Mouse (Mus musculus): ENCODE measurements around the gene Abca5. TPM values are rescaled to one million over a fixed set of nuclear protein-coding genes. Genes with fewer than 3 reads are reported as not detected.

Abca5 gene
- total RNA-seq, 1 experiment: 4.0 TPM

- no peaks in the 10 kb centered on the region for H3K4me1 ChIP-seq (ENCODE audit: control insufficient read depth in 2 of 2, insufficient read depth in 2 of 2, low read length in 2 of 2, poor library complexity in 1 of 2)
- no peak for DNase-seq (ENCODE audit: low read depth, low spot score)
- no peak for TF ChIP-seq CHD2 (IDR thresholded peaks at IDR 0.05; ENCODE audit: low read depth, low read length)
- no peak overlapping the region for H3K4me3 ChIP-seq (ENCODE audit: insufficient read depth in 1 of 2, low read depth in 1 of 2, low read length in 2 of 2, poor library complexity in 1 of 2, severe bottlenecking in 1 of 2)
- no peaks in the 10 kb centered on the region for H3K9me3 ChIP-seq (ENCODE audit: control insufficient read depth, insufficient read depth, low read depth, low read length)
- H3K36me3 ChIP-seq (ENCODE audit: control insufficient read depth, insufficient read depth, low read length, poor library complexity, severe bottlenecking): no peaks in the 10 kb centered on the region
- no peak overlapping the region for H3K9ac ChIP-seq (ENCODE audit: insufficient read depth, low read depth, low read length, poor library complexity, severe bottlenecking)
- H3K27ac ChIP-seq (ENCODE audit: insufficient read depth, low read depth, low read length, poor library complexity, severe bottlenecking): no peak overlapping the region
- in situ Hi-C loops (cut with MboI; ENCODE audit: low sequenced_read_pairs in 2 of 2, unreplicated experiment in 2 of 2): no loop called here
These were observed 7.4 kb downstream of the Abca5 start for GRCm38 (mm10) chr11:110330093-110330492.

GRCm38 (mm10) chr11:110322266-110322665 is 15.2 kb downstream of the Abca5 start:
- Histone ChIP-seq H3K9ac (ENCODE audit: insufficient read depth, low read depth, low read length, poor library complexity, severe bottlenecking) (no peak overlapping the region), H3K9me3 (ENCODE audit: control insufficient read depth, insufficient read depth, low read depth, low read length) (no peaks in the 10 kb centered on the region), H3K4me1 (ENCODE audit: control insufficient read depth in 2 of 2, insufficient read depth in 2 of 2, low read length in 2 of 2, poor library complexity in 1 of 2) (no peaks in the 10 kb centered on the region), H3K4me3 (ENCODE audit: insufficient read depth in 1 of 2, low read depth in 1 of 2, low read length in 2 of 2, poor library complexity in 1 of 2, severe bottlenecking in 1 of 2) (no peak overlapping the region), H3K36me3 (ENCODE audit: control insufficient read depth, insufficient read depth, low read length, poor library complexity, severe bottlenecking) (no peaks in the 10 kb centered on the region), H3K27ac (ENCODE audit: insufficient read depth, low read depth, low read length, poor library complexity, severe bottlenecking) (no peak overlapping the region)
- no peak for DNase-seq (ENCODE audit: low read depth, low spot score)
- in situ Hi-C loops (cut with MboI; ENCODE audit: low sequenced_read_pairs in 2 of 2, unreplicated experiment in 2 of 2): no loop called here
- TF ChIP-seq ZC3H11A (IDR thresholded peaks at IDR 0.05; ENCODE audit: borderline replicate concordance, low read depth, low read length) (no peak), HCFC1 (IDR thresholded peaks at IDR 0.05; ENCODE audit: borderline replicate concordance, insufficient read depth, low read length) (no peak), CHD2 (IDR thresholded peaks at IDR 0.05; ENCODE audit: low read depth, low read length) (no peak), MAFK (IDR thresholded peaks at IDR 0.05; ENCODE audit: insufficient read depth, low read depth, low read length) (no peak), ZNF384 (IDR thresholded peaks at IDR 0.05; ENCODE audit: low read depth, low read length) (no peak)

- TF ChIP-seq MAFK (IDR thresholded peaks at IDR 0.05; ENCODE audit: insufficient read depth, low read depth, low read length) (no peak), ZNF384 (IDR thresholded peaks at IDR 0.05; ENCODE audit: low read depth, low read length) (peak; percentile 76), CHD2 (IDR thresholded peaks at IDR 0.05; ENCODE audit: low read depth, low read length) (no peak)
- no peak for DNase-seq (ENCODE audit: low read depth, low spot score)
- Histone ChIP-seq H3K27ac (ENCODE audit: insufficient read depth, low read depth, low read length, poor library complexity, severe bottlenecking) (no peak overlapping the region), H3K36me3 (ENCODE audit: control insufficient read depth, insufficient read depth, low read length, poor library complexity, severe bottlenecking) (no peaks in the 10 kb centered on the region), H3K4me3 (ENCODE audit: insufficient read depth in 1 of 2, low read depth in 1 of 2, low read length in 2 of 2, poor library complexity in 1 of 2, severe bottlenecking in 1 of 2) (no peak overlapping the region), H3K9me3 (ENCODE audit: control insufficient read depth, insufficient read depth, low read depth, low read length) (no peaks in the 10 kb centered on the region), H3K4me1 (ENCODE audit: control insufficient read depth in 2 of 2, insufficient read depth in 2 of 2, low read length in 2 of 2, poor library complexity in 1 of 2) (no peaks in the 10 kb centered on the region), H3K9ac (ENCODE audit: insufficient read depth, low read depth, low read length, poor library complexity, severe bottlenecking) (no peak overlapping the region)
- in situ Hi-C loops (cut with MboI; ENCODE audit: low sequenced_read_pairs in 2 of 2, unreplicated experiment in 2 of 2): no loop called here
These were observed 30.9 kb downstream of the Abca5 start for GRCm38 (mm10) chr11:110306475-110307168.

GRCm38 (mm10) chr11:110303411-110303810 is 34.1 kb downstream of the Abca5 start:
- no peak overlapping the region for H3K27ac ChIP-seq (ENCODE audit: insufficient read depth, low read depth, low read length, poor library complexity, severe bottlenecking)

GRCm38 (mm10) chr11:110297917-110298533 is 39.5 kb downstream of the Abca5 start:
- H3K9ac ChIP-seq (ENCODE audit: insufficient read depth, low read depth, low read length, poor library complexity, severe bottlenecking): no peak overlapping the region
- H3K36me3 ChIP-seq (ENCODE audit: control insufficient read depth, insufficient read depth, low read length, poor library complexity, severe bottlenecking): no peaks in the 10 kb centered on the region
- H3K4me3 ChIP-seq (ENCODE audit: insufficient read depth in 1 of 2, low read depth in 1 of 2, low read length in 2 of 2, poor library complexity in 1 of 2, severe bottlenecking in 1 of 2): no peak overlapping the region
- H3K27ac ChIP-seq (ENCODE audit: insufficient read depth, low read depth, low read length, poor library complexity, severe bottlenecking): no peak overlapping the region
- no peaks in the 10 kb centered on the region for H3K9me3 ChIP-seq (ENCODE audit: control insufficient read depth, insufficient read depth, low read depth, low read length)
- TF ChIP-seq ZC3H11A (IDR thresholded peaks at IDR 0.05; ENCODE audit: borderline replicate concordance, low read depth, low read length): no peak
- no peak for TF ChIP-seq ZNF384 (IDR thresholded peaks at IDR 0.05; ENCODE audit: low read depth, low read length)
- TF ChIP-seq MAFK (IDR thresholded peaks at IDR 0.05; ENCODE audit: insufficient read depth, low read depth, low read length): no peak
- TF ChIP-seq CHD2 (IDR thresholded peaks at IDR 0.05; ENCODE audit: low read depth, low read length): no peak
- no peak for TF ChIP-seq HCFC1 (IDR thresholded peaks at IDR 0.05; ENCODE audit: borderline replicate concordance, insufficient read depth, low read length)
- DNase-seq (ENCODE audit: low read depth, low spot score): no peak
- no peaks in the 10 kb centered on the region for H3K4me1 ChIP-seq (ENCODE audit: control insufficient read depth in 2 of 2, insufficient read depth in 2 of 2, low read length in 2 of 2, poor library complexity in 1 of 2)
- in situ Hi-C loops (cut with MboI; ENCODE audit: low sequenced_read_pairs in 2 of 2, unreplicated experiment in 2 of 2): no loop called here

More at GRCm38 (mm10) chr11:110303411-110303810, 34.1 kb downstream of the Abca5 start:
- no peak for DNase-seq (ENCODE audit: low read depth, low spot score)
- Histone ChIP-seq H3K36me3 (ENCODE audit: control insufficient read depth, insufficient read depth, low read length, poor library complexity, severe bottlenecking) (no peaks in the 10 kb centered on the region), H3K4me1 (ENCODE audit: control insufficient read depth in 2 of 2, insufficient read depth in 2 of 2, low read length in 2 of 2, poor library complexity in 1 of 2) (no peaks in the 10 kb centered on the region), H3K9ac (ENCODE audit: insufficient read depth, low read depth, low read length, poor library complexity, severe bottlenecking) (no peak overlapping the region), H3K9me3 (ENCODE audit: control insufficient read depth, insufficient read depth, low read depth, low read length) (no peaks in the 10 kb centered on the region), H3K4me3 (ENCODE audit: insufficient read depth in 1 of 2, low read depth in 1 of 2, low read length in 2 of 2, poor library complexity in 1 of 2, severe bottlenecking in 1 of 2) (no peak overlapping the region)
- TF ChIP-seq MAFK (IDR thresholded peaks at IDR 0.05; ENCODE audit: insufficient read depth, low read depth, low read length) (no peak), ZC3H11A (IDR thresholded peaks at IDR 0.05; ENCODE audit: borderline replicate concordance, low read depth, low read length) (no peak), ZNF384 (IDR thresholded peaks at IDR 0.05; ENCODE audit: low read depth, low read length) (no peak)
- in situ Hi-C loops (cut with MboI; ENCODE audit: low sequenced_read_pairs in 2 of 2, unreplicated experiment in 2 of 2): no loop called here
